Mouse (Mus musculus) lung, embryonic 14.5 days (tissue): ENCODE measurements at regions not wholly inside any gene's neighbourhood (a gene's known extent, or its start where the extent isn't known, plus 50 kb on each side); places are given as distances from the start of the nearest gene placed in this dataset.

ENCODE experiments used
- ATAC-seq: fragments of 200-750 bp; cut with Nextera tagmentation; 2 replicates; pipeline ENCODE4 v1.8.0; 2017; ENCODE audit warnings: mild to moderate bottlenecking, moderate TSS enrichment, moderate library complexity; ENCODE audit not compliant: insufficient read depth
- DNase-seq: peaks from one replicate; pipeline ENCODE4 v3.0.0-alpha.2; 2015
- H3K27ac ChIP-seq: fragments of 300-500 bp; sonication (generic); 2 replicates; pipeline ENCODE4 v1.5.1; 2014; ENCODE audit warnings: low read depth, mild to moderate bottlenecking, moderate library complexity
- H3K27me3 ChIP-seq: fragments of 300-500 bp; sonication (generic); 2 replicates; pipeline ENCODE4 v1.6.1; 2014; ENCODE audit warnings: low read length, control low read depth; ENCODE audit not compliant: insufficient read depth
- H3K36me3 ChIP-seq: fragments of 300-500 bp; sonication (generic); 2 replicates; pipeline ENCODE4 v1.6.1; 2014; ENCODE audit warnings: control low read depth; ENCODE audit not compliant: insufficient read depth
- H3K4me1 ChIP-seq: fragments of 300-500 bp; sonication (generic); 2 replicates; pipeline ENCODE4 v1.6.1; 2014; ENCODE audit warnings: antibody characterized with exemption, control low read depth; ENCODE audit not compliant: insufficient read depth
- H3K4me2 ChIP-seq: fragments of 300-500 bp; sonication (generic); 2 replicates; pipeline ENCODE4 v1.6.1; 2014; ENCODE audit warnings: mild to moderate bottlenecking
- H3K4me3 ChIP-seq: fragments of 300-500 bp; sonication (generic); 2 replicates; pipeline ENCODE4 v1.5.1; 2014; ENCODE audit warnings: low read depth, low read length
- H3K9ac ChIP-seq: fragments of 300-500 bp; sonication (generic); 2 replicates; pipeline ENCODE4 v1.6.1; 2014
- H3K9me3 ChIP-seq: fragments of 300-500 bp; sonication (generic); 2 replicates; pipeline ENCODE4 v1.6.1; 2016; ENCODE audit warnings: low read depth, low read length, control low read depth
- CTCF ChIP-seq: IDR thresholded peaks from 2 replicates; pipeline ENCODE4 v1.5.1; 2016; ENCODE audit warnings: antibody characterized with exemption, low read depth
- WGBS: fragments of 180-500 bp; shearing (Covaris S2); extraction: QIAGEN DNeasy Blood & Tissue Kit; methylation state at CpG from one replicate; pipeline ENCODE4 v1.1.7; 2014; 5-methylcytosine and 5-hydroxymethylcytosine counted together

GRCm38 (mm10) chr9:30554908-30555307, 128.0 kb downstream of the Snx19 start:
- no peak for DNase-seq
- Histone ChIP-seq H3K4me3 (no peak overlapping the region), H3K4me1 (no peaks in the 10 kb centered on the region), H3K27me3 (no peaks in the 10 kb centered on the region), H3K9ac (no peak overlapping the region), H3K9me3 (no peaks in the 10 kb centered on the region), H3K27ac (no peak overlapping the region), H3K4me2 (no peak overlapping the region), H3K36me3 (no peaks in the 10 kb centered on the region)
- peak; percentile 29 for TF ChIP-seq CTCF
- no peak for ATAC-seq
- 75% methylated on average over 2 of the region's 2 CpGs for WGBS

GRCm38 (mm10) chr9:30552721-30553120, 125.8 kb downstream of the Snx19 start:
- Histone ChIP-seq H3K9me3 (no peaks in the 10 kb centered on the region), H3K4me2 (no peak overlapping the region), H3K9ac (no peak overlapping the region), H3K4me3 (no peak overlapping the region), H3K27ac (no peak overlapping the region), H3K27me3 (no peaks in the 10 kb centered on the region), H3K4me1 (no peaks in the 10 kb centered on the region), H3K36me3 (no peaks in the 10 kb centered on the region)
- DNase-seq (no peak), ATAC-seq (no peak)
- TF ChIP-seq CTCF, result no peak
- 86% methylated on average over 8 of the region's 8 CpGs for WGBS

GRCm38 (mm10) chr9:30549892-30550515, 123.1 kb downstream of the Snx19 start:
- WGBS, result 69% methylated on average over 5 of the region's 5 CpGs
- no peaks in the 10 kb centered on the region for H3K27me3 ChIP-seq
- no peak overlapping the region for H3K4me3 ChIP-seq
- TF ChIP-seq CTCF, result no peak
- no peak overlapping the region for H3K9ac ChIP-seq
- DNase-seq (no peak), ATAC-seq (no peak)
- H3K4me2 ChIP-seq, result no peak overlapping the region
- no peaks in the 10 kb centered on the region for H3K9me3 ChIP-seq
- no peak overlapping the region for H3K27ac ChIP-seq
- H3K36me3 ChIP-seq, result no peaks in the 10 kb centered on the region
- H3K4me1 ChIP-seq, result no peaks in the 10 kb centered on the region

GRCm38 (mm10) chr9:30539858-30540257, 113.0 kb downstream of the Snx19 start:
- no peak for ATAC-seq
- no peak for DNase-seq
- Histone ChIP-seq H3K36me3 (no peaks in the 10 kb centered on the region), H3K4me2 (no peak overlapping the region), H3K9ac (no peak overlapping the region), H3K9me3 (no peaks in the 10 kb centered on the region), H3K4me1 (no peaks in the 10 kb centered on the region), H3K4me3 (no peak overlapping the region), H3K27ac (no peak overlapping the region), H3K27me3 (no peaks in the 10 kb centered on the region)
- TF ChIP-seq CTCF, result no peak
- 81% methylated on average over 6 of the region's 6 CpGs for WGBS

- no peaks in the 10 kb centered on the region for H3K36me3 ChIP-seq
- ATAC-seq (no peak), DNase-seq (no peak)
- no peak overlapping the region for H3K4me2 ChIP-seq
- 48% methylated on average over 8 of the region's 8 CpGs for WGBS
- no peak for TF ChIP-seq CTCF
- H3K27ac ChIP-seq, result no peak overlapping the region
- H3K9ac ChIP-seq, result no peak overlapping the region
- H3K9me3 ChIP-seq, result no peaks in the 10 kb centered on the region
- no peak overlapping the region for H3K4me3 ChIP-seq
- no peaks in the 10 kb centered on the region for H3K4me1 ChIP-seq
- H3K27me3 ChIP-seq, result no peaks in the 10 kb centered on the region
Observed at GRCm38 (mm10) chr9:30536508-30537100, 109.7 kb downstream of the Snx19 start.

- Histone ChIP-seq H3K27me3 (no peaks in the 10 kb centered on the region), H3K9me3 (no peaks in the 10 kb centered on the region), H3K27ac (no peak overlapping the region), H3K4me3 (no peak overlapping the region), H3K36me3 (no peaks in the 10 kb centered on the region), H3K9ac (no peak overlapping the region), H3K4me2 (no peak overlapping the region), H3K4me1 (no peaks in the 10 kb centered on the region)
- 59% methylated on average over 4 of the region's 4 CpGs for WGBS
- no peak for TF ChIP-seq CTCF
- no peak for DNase-seq
- ATAC-seq, result no peak
Observed at GRCm38 (mm10) chr9:30534961-30535360, 108.1 kb downstream of the Snx19 start.

GRCm38 (mm10) chr9:30533780-30534343, 107.0 kb downstream of the Snx19 start:
- Histone ChIP-seq H3K36me3 (no peaks in the 10 kb centered on the region), H3K27me3 (no peaks in the 10 kb centered on the region), H3K4me2 (no peak overlapping the region), H3K9ac (no peak overlapping the region), H3K4me1 (no peaks in the 10 kb centered on the region), H3K27ac (no peak overlapping the region), H3K4me3 (no peak overlapping the region), H3K9me3 (no peaks in the 10 kb centered on the region)
- TF ChIP-seq CTCF, result no peak
- WGBS, result 80% methylated on average over 11 of the region's 11 CpGs
- no peak for ATAC-seq
- DNase-seq, result no peak
